Mouse (Mus musculus) lung, postnatal 36 days (tissue): ENCODE results near the gene Mef2b.

Source experiments
- DNase-seq: peaks from one replicate; pipeline ENCODE4 v3.0.0; 2022; ENCODE audit warnings: mixed read lengths

Gene Mef2b

GRCm38 (mm10) chr8:70134931-70135330 is 4.6 kb upstream of the Mef2b start:
- DNase-seq: no peak

- no peak for DNase-seq
Observed at GRCm38 (mm10) chr8:70136591-70136990, 2.9 kb upstream of the Mef2b start.

GRCm38 (mm10) chr8:70137890-70138289 is 1.6 kb upstream of the Mef2b start:
- no peak for DNase-seq

GRCm38 (mm10) chr8:70139981-70140380 is 470 bp downstream of the Mef2b start:
- peak; percentile 21 for DNase-seq

- DNase-seq: no peak
Observed at GRCm38 (mm10) chr8:70147678-70148607, 8.4 kb downstream of the Mef2b start.

GRCm38 (mm10) chr8:70150158-70150557 is 10.6 kb downstream of the Mef2b start:
- no peak for DNase-seq

GRCm38 (mm10) chr8:70152537-70153257 is 13.2 kb downstream of the Mef2b start:
- DNase-seq: peak; percentile 83

- DNase-seq: no peak
Observed at GRCm38 (mm10) chr8:70157240-70157800, 17.8 kb downstream of the Mef2b start.

GRCm38 (mm10) chr8:70158069-70158853 is 18.8 kb downstream of the Mef2b start:
- DNase-seq: peak; percentile 70

- DNase-seq: no peak
Observed at GRCm38 (mm10) chr8:70159211-70159610, 19.7 kb downstream of the Mef2b start.

GRCm38 (mm10) chr8:70160015-70160414 is 20.5 kb downstream of the Mef2b start:
- peak; percentile 26 for DNase-seq

- no peak for DNase-seq
Observed at GRCm38 (mm10) chr8:70163316-70163715, 23.8 kb downstream of the Mef2b start.

- peak; percentile 66 for DNase-seq
Observed at GRCm38 (mm10) chr8:70166504-70167110, 27.1 kb downstream of the Mef2b start.

- DNase-seq: no peak
Observed at GRCm38 (mm10) chr8:70170116-70170515, 30.6 kb downstream of the Mef2b start.

GRCm38 (mm10) chr8:70170748-70171147 is 31.2 kb downstream of the Mef2b start:
- no peak for DNase-seq

GRCm38 (mm10) chr8:70171240-70171639 is 31.7 kb downstream of the Mef2b start:
- no peak for DNase-seq

- peak; percentile 98 for DNase-seq
Observed at GRCm38 (mm10) chr8:70172043-70172681, 32.7 kb downstream of the Mef2b start, which contains the start of gene Tmem161a. TSS of gene Tmem161a (plus strand) at chr8:70172356.

- DNase-seq: no peak
Observed at GRCm38 (mm10) chr8:70173320-70173719, 33.8 kb downstream of the Mef2b start.

- DNase-seq: no peak
Observed at GRCm38 (mm10) chr8:70174079-70174478, 34.6 kb downstream of the Mef2b start.

GRCm38 (mm10) chr8:70178231-70178630 is 38.7 kb downstream of the Mef2b start:
- no peak for DNase-seq

- peak; percentile 37 for DNase-seq
Observed at GRCm38 (mm10) chr8:70179082-70179481, 39.6 kb downstream of the Mef2b start.
